Mouse (Mus musculus) lung, postnatal 14 days (tissue): ENCODE data around the gene Top2a.

Experiments used
- DNase-seq: peaks from one replicate; pipeline ENCODE4 v3.0.0; 2021

The Top2a gene

DNA sequence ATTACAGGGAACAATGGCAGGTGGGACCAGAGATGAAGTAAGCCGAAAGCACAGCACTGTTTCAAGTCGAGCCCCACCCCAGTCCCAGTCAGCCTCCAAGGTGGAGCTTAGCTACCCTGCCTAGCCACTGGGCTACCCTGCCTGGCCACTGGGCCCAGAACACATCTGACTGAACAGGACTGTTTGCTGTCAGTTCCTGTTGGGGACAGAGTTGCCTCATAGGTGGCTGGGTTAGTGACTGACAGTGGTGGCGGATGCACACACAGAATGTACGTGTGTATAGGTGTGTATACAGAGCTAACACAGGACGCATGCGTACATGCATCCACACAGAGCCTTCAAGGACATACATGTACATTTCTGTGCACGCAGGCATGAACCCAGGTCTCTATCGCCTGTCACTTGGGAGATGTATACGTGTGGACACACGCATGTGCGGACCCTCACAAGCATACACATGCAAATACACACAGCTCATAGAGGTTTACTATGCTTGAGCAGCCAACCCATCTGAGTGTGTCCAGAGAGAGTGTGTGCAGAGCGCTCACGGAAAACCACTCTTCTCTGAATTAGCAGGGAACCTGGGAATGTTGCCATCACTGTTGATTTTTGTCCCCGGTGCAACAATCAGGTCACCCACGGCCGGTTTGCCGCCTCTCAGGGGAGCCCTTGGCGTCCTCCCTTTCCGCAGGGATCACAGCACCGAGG lies 42.5 kb downstream of the Top2a start:
- no peak for DNase-seq

DNA sequence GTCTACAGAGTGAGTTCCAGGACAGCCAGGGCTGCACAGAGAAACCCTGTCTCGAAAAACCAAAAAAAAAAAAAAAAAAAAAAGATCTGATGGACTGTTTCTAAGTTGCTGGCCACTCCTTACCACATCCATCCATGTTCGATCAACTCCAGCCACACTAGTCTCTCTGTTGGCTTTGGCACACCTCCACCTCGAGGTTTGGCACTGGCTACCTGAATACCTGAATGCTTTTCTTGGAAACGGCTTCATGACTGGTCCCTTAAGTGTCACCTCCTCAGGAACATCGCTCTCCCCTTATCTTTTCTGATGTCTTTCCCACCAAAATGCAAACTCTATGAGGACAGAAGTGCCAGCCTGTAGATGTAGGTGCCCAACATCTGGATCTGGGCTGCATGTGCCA lies 44.6 kb downstream of the Top2a start:
- DNase-seq = no peak

DNA sequence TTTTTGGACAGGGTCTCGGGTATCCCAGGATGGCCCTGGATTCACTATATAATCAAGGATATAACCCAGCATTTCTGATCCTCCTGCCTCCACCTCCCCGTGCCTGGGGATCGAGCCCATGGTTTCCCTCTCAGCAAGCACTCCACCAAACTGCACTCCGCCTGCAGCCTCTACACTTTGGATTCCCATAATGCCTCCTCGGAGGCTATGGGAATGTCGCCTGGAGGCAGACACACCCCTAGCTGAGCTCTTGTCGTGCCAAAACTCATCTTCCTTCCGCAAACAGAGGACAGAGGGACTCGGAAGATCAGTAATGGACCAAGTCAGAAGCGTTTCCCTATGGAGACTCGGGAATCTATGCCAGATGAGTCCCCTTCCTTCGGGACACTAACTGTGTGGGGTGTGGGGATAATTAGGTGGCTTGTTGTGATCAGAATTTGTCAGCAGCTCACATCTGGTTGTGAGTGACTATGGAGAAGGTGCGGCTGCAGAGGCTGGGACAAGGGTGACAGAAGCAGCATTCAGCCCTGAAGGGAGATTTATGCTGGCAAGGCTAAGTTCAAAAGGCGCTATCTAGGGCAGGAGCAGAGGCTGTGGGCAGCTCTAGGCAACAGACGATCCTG lies 45.4 kb downstream of the Top2a start:
- DNase-seq = no peak

DNA sequence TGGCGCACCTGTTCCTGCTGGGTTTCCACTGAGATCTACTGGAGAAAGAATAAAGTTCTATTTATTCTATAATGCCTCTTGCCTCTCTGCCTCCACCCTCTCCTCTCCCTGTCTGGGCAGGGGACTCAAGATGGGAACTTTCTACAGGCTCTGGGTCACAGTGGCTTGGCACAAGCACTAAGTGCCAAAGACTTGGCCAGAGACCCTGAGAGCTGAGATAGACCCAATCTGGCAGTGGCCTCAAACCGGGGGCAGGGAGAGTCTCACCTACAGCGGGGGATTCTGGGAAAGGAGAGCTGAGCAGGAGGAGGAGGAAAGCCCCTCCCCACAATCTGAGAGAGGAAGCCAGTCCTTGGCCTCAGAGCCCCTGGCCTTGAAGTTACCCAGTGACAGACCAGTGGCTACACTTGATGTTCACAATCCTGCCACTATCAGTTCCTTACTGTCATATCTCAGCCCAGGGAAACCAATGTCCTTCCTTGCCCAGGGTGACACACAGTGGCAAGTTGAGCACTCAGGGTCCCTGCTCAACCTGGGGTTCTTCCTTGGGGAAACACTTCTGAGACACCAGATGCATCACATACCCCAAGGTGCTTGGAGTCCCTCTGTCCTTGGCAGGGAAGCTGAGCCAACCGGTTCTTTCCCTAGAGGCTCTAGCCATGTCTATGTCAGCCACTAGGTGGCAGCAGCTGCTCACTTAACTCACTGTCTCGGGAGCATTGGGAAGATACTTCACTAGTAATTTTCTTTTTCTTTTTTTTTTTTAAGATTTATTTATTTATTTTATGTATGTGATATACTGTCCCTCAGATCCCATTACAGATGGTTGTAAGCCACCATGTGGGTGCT lies 48.9 kb downstream of the Top2a start:
- peak; percentile 86 for DNase-seq

DNA sequence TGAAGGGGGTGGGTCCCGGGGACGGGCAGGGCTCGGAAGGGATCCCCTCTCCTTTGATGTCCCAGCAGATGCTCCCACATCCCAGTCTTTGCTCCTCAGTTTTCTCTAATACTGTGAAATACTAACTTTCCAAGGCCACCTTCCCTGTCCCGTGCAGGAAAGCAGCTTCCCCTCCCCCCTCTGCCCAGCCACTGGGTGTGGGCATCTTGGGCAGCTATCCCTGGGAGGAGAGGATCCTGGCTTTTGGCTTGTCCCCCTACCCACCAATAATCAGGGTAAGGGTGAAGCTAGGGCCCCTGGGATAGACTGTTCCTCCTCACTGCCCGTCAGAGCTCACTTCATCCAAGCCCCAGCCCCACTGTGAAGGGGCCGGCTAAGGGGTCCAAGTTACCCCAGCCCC lies 49.8 kb downstream of the Top2a start:
- DNase-seq = no peak

DNA sequence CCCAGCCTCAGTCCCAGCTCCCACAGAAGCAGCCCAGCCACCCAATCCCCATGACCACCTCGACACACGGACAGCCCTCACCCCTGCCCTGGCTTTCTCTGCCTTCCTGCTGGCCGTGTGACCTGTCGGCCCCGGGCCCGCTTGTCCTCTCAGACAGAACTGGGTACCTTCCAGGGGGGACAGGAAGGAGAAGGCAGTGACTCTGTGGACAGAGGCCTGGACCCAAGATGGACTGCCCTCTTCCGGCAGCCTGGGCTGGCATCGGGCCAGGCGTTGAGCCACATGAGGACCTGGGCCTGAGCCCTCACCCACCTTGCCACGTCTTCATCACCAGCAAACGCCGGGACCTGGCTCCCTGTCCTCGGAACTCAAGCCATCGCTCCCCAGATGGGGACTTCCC lies 50.4 kb downstream of the Top2a start:
- no peak for DNase-seq

DNA sequence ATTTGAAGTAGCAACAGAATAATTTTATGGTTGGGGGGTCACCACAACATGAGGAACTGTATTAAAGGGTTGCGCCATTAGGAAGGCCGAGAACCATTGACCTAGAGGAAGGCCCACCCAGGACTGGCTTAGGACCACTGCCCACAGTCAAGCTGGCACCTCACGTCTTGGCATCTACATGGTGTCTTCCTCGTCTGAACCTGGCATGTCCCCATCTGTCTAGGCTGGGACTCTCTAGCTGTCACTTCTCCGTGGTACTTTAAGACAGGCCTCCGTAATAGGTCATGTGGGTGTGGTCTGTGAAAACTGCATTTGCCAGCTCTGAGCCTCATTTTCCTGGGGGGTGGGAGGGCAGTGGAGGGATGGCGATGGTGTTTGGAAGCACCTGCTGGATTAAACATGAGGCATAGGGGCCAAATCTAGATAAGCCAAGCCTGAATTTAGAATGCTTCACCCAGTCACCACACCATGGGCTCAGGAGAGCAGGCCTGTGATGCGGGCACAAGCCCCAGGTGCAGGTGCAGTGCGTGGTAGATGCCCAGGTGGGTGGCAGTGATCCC lies 51.1 kb downstream of the Top2a start:
- DNase-seq = no peak

DNA sequence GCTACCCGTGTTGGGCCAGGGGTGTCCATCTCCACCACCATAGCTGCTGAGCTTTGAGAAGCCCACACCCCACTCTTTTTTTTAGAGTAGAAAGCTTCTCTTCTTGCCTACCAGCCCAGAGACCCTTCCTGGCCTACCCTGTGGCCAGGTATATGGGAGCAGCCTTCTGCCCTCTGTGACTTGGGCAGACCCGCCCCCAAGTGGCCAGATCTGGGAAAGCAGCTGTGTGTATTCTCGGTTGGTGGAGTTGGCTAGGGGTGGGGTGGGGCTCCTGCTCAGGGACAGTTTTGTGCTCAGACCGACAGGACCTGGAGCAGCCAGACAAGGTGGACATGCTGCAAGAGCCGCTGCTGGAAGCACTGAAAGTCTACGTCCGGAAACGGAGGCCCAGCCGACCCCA lies 51.8 kb downstream of the Top2a start:
- peak; percentile 91 for DNase-seq

DNA sequence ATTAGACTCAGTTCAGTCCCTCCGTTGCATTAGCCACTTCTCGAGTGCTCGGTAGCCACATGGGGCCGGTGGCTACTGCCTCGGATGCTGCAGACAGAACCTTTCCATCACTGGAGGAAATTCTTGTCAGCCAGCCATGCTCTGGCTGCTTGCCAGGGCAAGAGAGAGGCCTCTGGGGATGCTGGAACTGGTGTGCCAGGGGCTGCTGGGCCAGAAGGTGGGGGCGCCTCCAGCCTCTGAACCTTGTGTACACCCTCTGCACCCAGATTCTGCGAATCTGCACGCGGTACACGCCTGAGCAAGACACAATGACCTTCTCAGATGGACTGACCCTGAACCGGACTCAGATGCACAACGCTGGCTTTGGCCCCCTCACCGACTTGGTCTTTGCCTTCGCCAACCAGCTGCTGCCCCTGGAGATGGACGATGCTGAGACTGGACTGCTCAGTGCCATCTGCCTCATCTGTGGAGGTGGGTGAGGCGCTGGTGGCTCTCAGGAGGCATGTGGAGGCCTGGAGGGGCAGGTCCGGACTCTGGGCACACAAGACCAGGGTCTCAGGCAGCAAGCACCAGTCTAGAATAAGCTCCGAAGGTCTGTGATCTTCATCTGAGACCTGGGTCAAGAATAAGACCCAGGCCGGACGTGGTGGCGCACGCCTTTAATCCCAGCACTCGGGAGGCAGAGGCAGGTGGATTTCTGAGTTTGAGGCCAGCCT lies 52.5 kb downstream of the Top2a start:
- DNase-seq = peak; percentile 74

DNA sequence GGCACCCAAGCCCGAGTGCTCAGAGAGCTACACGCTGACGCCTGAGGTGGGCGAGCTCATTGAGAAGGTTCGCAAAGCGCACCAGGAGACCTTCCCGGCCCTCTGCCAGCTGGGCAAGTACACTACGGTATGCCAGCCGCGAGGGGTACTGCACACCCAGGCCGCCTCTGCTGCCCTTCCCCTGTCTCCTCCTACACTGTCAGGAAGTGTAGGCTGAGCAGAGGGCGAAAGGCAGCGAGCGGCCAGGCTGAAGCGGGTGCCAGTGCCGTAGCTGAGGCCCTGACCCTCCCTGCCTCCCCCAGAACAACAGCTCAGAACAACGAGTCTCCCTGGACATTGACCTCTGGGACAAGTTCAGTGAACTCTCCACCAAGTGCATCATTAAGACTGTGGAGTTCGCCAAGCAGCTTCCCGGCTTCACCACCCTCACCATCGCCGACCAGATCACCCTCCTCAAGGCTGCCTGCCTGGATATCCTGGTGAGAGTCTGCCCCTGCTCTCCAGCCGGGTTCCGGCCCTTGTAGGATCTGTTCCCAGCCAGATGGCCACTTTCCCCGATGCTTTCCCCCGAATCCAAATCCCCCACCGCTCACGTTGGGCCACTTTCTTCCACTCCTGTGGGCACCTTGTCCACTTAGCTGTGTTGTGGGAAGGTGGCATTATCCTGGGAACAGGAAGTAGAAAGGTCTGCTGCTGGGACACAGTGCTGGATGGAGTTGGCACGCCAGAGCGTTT lies 53.6 kb downstream of the Top2a start:
- DNase-seq = no peak

DNA sequence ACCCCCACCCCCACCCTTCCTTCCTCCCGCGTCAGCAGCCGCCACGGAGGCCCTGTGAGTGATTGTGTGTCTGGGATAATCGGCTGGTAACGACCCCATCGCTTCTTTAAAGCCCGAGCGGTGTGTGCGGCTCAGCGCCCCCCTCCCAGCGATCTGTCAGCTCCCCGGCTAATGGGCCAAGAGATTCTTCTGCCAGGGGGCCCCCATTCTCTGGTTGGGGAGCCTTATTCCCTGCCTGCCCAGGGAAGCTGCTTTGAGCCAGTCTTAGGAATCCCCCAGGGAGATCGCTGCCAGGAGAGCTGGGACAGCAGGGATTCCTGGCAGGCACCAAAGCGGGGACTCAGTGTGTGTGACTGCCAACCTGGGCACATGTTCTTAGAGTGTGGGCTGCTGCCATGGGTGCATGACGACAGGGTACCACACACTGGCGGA lies 54.5 kb downstream of the Top2a start:
- DNase-seq = no peak

DNA sequence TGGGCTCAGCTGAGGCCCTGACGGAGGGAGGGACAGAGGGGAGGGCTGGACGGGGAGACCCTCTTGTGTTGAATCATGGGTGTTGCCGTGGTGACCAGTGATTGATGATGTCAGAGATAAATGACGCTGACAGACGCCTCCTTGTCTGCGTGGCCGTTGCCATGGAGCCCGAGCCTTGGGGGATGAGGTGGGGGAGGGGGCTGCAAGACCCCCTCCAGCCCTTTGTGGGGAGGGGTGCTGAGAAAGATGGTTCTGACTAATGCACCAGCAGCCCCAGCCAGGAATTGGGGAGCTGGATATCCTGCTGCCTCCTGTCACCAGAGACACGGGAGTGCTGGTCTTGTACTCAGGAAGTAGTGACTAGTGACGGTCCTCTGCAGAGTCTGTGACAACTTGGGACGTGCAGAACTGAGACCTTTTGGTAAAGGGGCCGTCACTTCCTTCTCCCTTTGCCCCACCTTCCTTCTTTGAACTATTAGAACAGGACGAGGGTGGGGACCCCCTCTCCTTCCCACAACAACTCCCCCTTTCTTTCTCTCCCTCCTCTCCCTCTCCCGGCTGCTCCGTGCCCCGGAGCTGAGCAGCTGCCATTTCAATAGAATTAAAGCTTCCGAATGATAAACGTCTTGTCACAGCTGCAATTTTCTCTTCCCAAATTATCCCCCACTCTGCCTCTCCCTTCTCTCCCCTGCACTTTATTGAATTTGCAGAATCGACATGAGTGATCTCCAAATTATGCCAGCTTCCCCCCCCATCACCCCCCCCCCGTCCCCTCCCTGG lies 55.1 kb downstream of the Top2a start:
- DNase-seq = no peak

DNA sequence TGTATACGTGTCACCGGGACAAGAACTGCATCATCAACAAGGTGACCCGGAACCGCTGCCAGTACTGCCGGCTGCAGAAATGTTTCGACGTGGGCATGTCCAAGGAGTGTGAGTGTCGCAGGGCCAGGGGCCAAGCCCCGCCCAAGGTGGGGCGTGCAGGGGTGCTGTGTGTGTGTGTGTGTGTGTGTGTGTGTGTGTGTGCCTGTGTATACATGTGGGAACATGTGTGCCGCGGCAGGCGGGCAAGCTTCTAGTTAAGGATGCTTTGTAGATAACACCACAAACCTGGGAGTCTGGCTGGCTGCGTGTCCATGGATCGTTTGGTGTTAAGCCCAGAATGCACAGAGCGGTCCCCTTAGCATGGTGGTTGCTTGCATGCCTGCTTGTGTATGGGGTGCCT lies 55.9 kb downstream of the Top2a start:
- DNase-seq = no peak

DNA sequence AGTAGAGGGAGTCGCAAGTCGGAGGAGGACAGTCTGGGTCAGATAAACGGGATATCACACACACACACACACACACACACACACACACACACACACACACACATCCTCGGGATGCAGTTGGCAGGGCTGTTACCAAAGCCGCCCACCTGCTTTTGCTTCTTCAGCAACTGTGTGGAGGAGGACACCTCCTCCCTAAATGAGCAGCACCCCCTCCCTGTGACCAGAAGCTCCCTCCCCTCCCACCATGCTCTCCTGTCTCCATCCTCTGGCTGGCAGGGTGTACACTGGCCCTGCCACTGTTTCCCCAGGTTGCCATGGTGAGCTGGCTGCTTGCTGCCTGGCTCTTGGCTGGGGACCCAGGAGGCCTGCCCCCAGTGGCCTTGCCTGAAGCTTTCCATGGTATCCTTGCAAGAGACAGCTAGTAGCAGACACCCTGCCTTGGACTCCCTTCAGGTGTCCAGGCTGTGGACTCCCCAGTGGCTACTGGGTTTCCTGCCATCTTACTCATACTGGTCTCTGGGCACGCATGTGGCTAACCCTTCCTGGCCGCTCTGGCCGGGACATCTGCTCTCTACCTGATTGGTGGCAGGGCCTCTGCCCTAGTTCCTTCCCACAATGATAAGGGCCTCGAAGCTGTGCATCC lies 57.4 kb downstream of the Top2a start:
- DNase-seq = peak; percentile 73

DNA sequence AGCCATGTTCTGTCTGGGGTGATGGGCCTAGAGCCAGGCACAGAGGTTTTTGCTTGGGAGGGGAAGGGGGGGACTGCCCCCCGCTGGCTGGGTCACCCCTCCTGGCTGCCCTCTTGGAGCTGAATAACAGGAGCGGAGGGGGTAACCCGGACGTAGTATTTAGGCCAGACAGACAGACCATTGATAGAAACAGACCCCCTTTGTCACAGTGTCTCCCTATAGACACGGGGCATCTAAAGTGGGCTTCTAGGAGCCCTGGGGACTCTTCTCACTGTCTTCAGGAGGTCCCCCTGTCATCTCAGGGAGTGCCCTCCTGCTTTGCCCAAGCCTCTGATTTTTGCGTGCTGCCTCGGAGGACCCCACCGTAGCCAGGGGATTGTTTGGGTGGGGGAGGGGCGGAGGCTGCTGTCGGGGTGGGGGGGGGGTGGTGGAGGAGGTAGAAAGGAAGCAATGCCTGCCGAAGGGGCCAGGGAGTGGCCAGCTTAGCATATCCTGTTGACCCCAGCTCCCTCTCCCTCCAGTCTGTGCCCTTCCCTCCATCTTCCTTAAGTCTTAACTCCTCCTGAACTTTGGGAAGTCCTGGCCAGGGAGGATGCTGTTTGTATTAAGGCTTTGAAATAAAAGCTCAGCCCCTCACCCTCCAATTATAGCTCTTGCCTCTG lies 58.4 kb downstream of the Top2a start:
- DNase-seq = no peak

DNA sequence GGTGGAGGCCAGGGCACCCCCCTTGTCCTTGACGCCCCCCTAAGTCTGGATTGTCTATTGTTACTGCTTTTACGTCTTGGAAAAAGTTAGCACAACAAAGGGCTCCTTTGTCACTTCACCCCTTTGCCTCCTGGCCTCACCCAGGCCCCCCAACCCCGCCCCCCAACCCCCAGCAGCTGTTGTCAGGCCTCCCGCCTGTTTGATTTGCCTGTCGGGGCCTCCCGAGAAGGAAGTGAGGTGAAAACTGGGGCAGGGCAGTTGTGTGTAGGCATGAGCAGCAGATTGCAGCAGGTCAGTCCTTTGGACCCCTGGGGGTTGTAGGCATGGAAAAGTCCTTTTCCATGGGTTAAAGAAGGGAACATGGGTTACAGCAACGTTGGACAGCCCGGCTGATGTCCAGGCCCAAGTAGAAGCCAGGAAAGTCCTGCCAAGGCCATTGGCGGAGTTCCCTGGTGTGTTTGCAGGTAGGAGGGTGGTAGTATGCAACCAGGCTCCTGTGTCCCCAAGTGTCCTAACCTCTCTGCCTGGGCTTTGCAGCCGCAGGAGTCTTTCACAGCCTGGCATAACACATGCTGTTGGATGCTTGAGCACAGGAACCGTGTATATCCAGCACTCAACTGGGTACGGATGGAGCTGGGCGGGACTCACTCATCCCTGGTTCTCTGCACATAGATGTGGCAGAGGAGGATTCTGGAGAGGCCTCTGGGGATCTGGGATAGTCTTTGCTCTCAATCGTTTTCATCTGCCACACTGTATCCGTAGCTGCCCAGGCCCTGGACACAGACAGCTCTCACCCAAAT lies 59.2 kb downstream of the Top2a start:
- no peak for DNase-seq

DNA sequence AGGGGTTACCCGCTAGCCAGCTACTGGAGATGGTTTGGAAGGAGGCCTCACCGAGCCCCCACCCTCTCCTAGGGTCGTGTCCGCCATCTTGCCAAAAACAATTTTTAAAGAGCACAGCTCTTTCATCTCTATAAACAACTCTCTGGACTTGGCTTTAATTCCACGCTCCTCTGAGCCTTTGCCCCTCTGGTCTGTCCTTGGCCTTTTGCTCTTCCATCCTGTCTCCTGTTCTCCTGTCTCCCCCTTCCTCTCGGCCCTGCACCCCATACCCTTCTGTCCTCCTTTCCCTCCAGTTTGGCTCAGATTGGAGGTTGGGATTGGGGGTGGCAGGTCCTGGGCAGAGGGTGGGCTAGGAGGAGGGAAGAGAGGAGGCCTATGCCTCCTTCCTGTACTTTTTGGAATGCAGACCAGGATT lies 59.8 kb downstream of the Top2a start:
- DNase-seq = no peak

DNA sequence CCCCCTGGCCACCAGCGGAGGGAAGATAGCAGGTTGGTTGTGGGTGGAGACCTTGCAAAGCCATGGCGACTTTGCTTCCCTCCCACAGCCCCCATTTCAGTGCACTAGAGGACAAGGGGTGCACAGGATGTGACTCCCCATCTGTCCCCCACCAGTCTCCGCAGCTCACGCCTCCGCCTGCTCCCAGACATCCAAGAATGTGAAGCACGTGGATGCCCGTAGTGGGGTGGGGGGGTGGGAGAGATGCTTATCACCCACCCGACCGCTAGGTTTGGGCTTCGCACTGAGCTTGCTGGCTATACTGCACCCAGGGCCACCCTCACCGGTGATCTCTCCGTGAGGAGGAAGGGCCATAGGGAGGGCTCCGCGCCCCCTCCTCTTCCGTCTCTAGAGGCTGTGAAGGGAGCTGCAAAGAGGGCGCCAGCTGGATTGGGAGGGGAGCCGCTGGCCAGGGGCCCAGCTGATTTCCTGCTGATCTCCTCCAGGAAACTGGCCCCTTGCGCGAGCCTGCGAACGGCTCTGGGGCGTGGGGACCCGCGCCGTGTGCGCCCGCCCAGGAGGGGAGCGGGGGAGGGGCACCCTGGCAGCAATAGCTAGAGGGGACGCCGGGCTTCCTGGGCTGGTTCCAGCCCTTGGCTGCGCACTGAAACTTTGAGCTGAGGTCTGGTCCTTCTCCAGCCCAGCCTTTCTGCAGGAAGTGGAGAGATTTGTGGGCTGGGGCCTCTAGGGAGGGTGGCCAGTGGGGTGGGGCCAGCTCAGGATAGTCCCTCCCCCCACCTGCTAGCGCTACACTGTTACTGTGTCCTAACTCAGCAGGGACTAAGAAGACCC lies 60.6 kb downstream of the Top2a start:
- peak; percentile 92 for DNase-seq
